Mouse (Mus musculus): Measurements from ENCODE around the gene Mrc1. TPM values are rescaled to one million over a fixed set of nuclear protein-coding genes. Genes with fewer than 3 reads are reported as not detected.

Mrc1 gene
- polyA plus RNA-seq, 1 experiment = 0.43 TPM

GRCm38 (mm10) chr2:14204308-14204707, 24.9 kb upstream of the Mrc1 start:
- DNase-seq = no peak
- TF ChIP-seq CTCF (IDR thresholded peaks at IDR 0.05; ENCODE audit: borderline replicate concordance, insufficient read depth, low read depth, low read length) (no peak), POLR2A (IDR thresholded peaks at IDR 0.05; ENCODE audit: borderline replicate concordance, insufficient read depth, low read length) (no peak)
- no peak overlapping the region for H3K4me3 ChIP-seq (replicated peaks; ENCODE audit: insufficient read depth, low read depth, low read length)
- WGBS = 92% methylated on average over 1 of the region's 1 CpGs
- peaks cover 10% of the 10 kb centered on the region for H3K4me1 ChIP-seq (ENCODE audit: control insufficient read depth, insufficient read depth, low read length)
- H3K27ac ChIP-seq (ENCODE audit: insufficient read depth, low read length) = no peak overlapping the region
- no peaks in the 10 kb centered on the region for H3K27me3 ChIP-seq (ENCODE audit: control insufficient read depth, insufficient read depth, low read length)

GRCm38 (mm10) chr2:14206798-14207197, 22.4 kb upstream of the Mrc1 start:
- DNase-seq = no peak
- TF ChIP-seq CTCF (IDR thresholded peaks at IDR 0.05; ENCODE audit: borderline replicate concordance, insufficient read depth, low read depth, low read length) = no peak
- TF ChIP-seq POLR2A (IDR thresholded peaks at IDR 0.05; ENCODE audit: borderline replicate concordance, insufficient read depth, low read length) = no peak
- H3K4me3 ChIP-seq (replicated peaks; ENCODE audit: insufficient read depth, low read depth, low read length) = no peak overlapping the region

GRCm38 (mm10) chr2:14210731-14211130, 18.5 kb upstream of the Mrc1 start:
- Histone ChIP-seq H3K4me1 (ENCODE audit: control insufficient read depth, insufficient read depth, low read length) (no peaks in the 10 kb centered on the region), H3K4me3 (replicated peaks; ENCODE audit: insufficient read depth, low read depth, low read length) (no peak overlapping the region), H3K27me3 (ENCODE audit: control insufficient read depth, insufficient read depth, low read length) (no peaks in the 10 kb centered on the region), H3K27ac (ENCODE audit: insufficient read depth, low read length) (no peak overlapping the region)
- no peak for TF ChIP-seq CTCF (IDR thresholded peaks at IDR 0.05; ENCODE audit: borderline replicate concordance, insufficient read depth, low read depth, low read length)
- no peak for TF ChIP-seq POLR2A (IDR thresholded peaks at IDR 0.05; ENCODE audit: borderline replicate concordance, insufficient read depth, low read length)
- DNase-seq = no peak
- WGBS = 95% methylated on average over 1 of the region's 1 CpGs

More at GRCm38 (mm10) chr2:14206798-14207197, 22.4 kb upstream of the Mrc1 start:
- Histone ChIP-seq H3K27me3 (ENCODE audit: control insufficient read depth, insufficient read depth, low read length) (no peaks in the 10 kb centered on the region), H3K27ac (ENCODE audit: insufficient read depth, low read length) (no peak overlapping the region), H3K4me1 (ENCODE audit: control insufficient read depth, insufficient read depth, low read length) (no peaks in the 10 kb centered on the region)
- WGBS = 72% methylated on average over 4 of the region's 4 CpGs

- no peak for TF ChIP-seq CTCF (IDR thresholded peaks at IDR 0.05; ENCODE audit: borderline replicate concordance, insufficient read depth, low read depth, low read length)
- no peak for TF ChIP-seq POLR2A (IDR thresholded peaks at IDR 0.05; ENCODE audit: borderline replicate concordance, insufficient read depth, low read length)
- Histone ChIP-seq H3K27me3 (ENCODE audit: control insufficient read depth, insufficient read depth, low read length) (no peaks in the 10 kb centered on the region), H3K4me1 (ENCODE audit: control insufficient read depth, insufficient read depth, low read length) (no peaks in the 10 kb centered on the region), H3K27ac (ENCODE audit: insufficient read depth, low read length) (no peak overlapping the region), H3K4me3 (replicated peaks; ENCODE audit: insufficient read depth, low read depth, low read length) (no peak overlapping the region)
- DNase-seq = no peak
Measured at GRCm38 (mm10) chr2:14211606-14212005, 17.6 kb upstream of the Mrc1 start.

GRCm38 (mm10) chr2:14214764-14215163, 14.4 kb upstream of the Mrc1 start:
- Histone ChIP-seq H3K27me3 (ENCODE audit: control insufficient read depth, insufficient read depth, low read length) (no peaks in the 10 kb centered on the region), H3K4me1 (ENCODE audit: control insufficient read depth, insufficient read depth, low read length) (no peaks in the 10 kb centered on the region), H3K4me3 (replicated peaks; ENCODE audit: insufficient read depth, low read depth, low read length) (no peak overlapping the region), H3K27ac (ENCODE audit: insufficient read depth, low read length) (no peak overlapping the region)
- DNase-seq = no peak
- 37% methylated on average over 3 of the region's 3 CpGs for WGBS
- no peak for TF ChIP-seq POLR2A (IDR thresholded peaks at IDR 0.05; ENCODE audit: borderline replicate concordance, insufficient read depth, low read length)
- TF ChIP-seq CTCF (IDR thresholded peaks at IDR 0.05; ENCODE audit: borderline replicate concordance, insufficient read depth, low read depth, low read length) = no peak

GRCm38 (mm10) chr2:14216653-14217052, 12.5 kb upstream of the Mrc1 start:
- no peak for TF ChIP-seq CTCF (IDR thresholded peaks at IDR 0.05; ENCODE audit: borderline replicate concordance, insufficient read depth, low read depth, low read length)
- TF ChIP-seq POLR2A (IDR thresholded peaks at IDR 0.05; ENCODE audit: borderline replicate concordance, insufficient read depth, low read length) = no peak
- DNase-seq = no peak
- 91% methylated on average over 3 of the region's 3 CpGs for WGBS

GRCm38 (mm10) chr2:14218126-14218525, 11.1 kb upstream of the Mrc1 start:
- no peak for TF ChIP-seq POLR2A (IDR thresholded peaks at IDR 0.05; ENCODE audit: borderline replicate concordance, insufficient read depth, low read length)
- TF ChIP-seq CTCF (IDR thresholded peaks at IDR 0.05; ENCODE audit: borderline replicate concordance, insufficient read depth, low read depth, low read length) = no peak
- no peak overlapping the region for H3K27ac ChIP-seq (ENCODE audit: insufficient read depth, low read length)
- H3K27me3 ChIP-seq (ENCODE audit: control insufficient read depth, insufficient read depth, low read length) = no peaks in the 10 kb centered on the region
- no peaks in the 10 kb centered on the region for H3K4me1 ChIP-seq (ENCODE audit: control insufficient read depth, insufficient read depth, low read length)
- no peak overlapping the region for H3K4me3 ChIP-seq (replicated peaks; ENCODE audit: insufficient read depth, low read depth, low read length)
- no peak for DNase-seq
- 89% methylated on average over 6 of the region's 6 CpGs for WGBS

More at GRCm38 (mm10) chr2:14216653-14217052, 12.5 kb upstream of the Mrc1 start:
- Histone ChIP-seq H3K4me1 (ENCODE audit: control insufficient read depth, insufficient read depth, low read length) (no peaks in the 10 kb centered on the region), H3K27me3 (ENCODE audit: control insufficient read depth, insufficient read depth, low read length) (no peaks in the 10 kb centered on the region), H3K4me3 (replicated peaks; ENCODE audit: insufficient read depth, low read depth, low read length) (no peak overlapping the region), H3K27ac (ENCODE audit: insufficient read depth, low read length) (no peak overlapping the region)

GRCm38 (mm10) chr2:14224387-14224786, 4.8 kb upstream of the Mrc1 start:
- Histone ChIP-seq H3K27ac (ENCODE audit: insufficient read depth, low read length) (no peak overlapping the region), H3K4me1 (ENCODE audit: control insufficient read depth, insufficient read depth, low read length) (no peaks in the 10 kb centered on the region), H3K4me3 (replicated peaks; ENCODE audit: insufficient read depth, low read depth, low read length) (no peak overlapping the region), H3K27me3 (ENCODE audit: control insufficient read depth, insufficient read depth, low read length) (no peaks in the 10 kb centered on the region)
- no peak for DNase-seq
- no peak for TF ChIP-seq CTCF (IDR thresholded peaks at IDR 0.05; ENCODE audit: borderline replicate concordance, insufficient read depth, low read depth, low read length)
- no peak for TF ChIP-seq POLR2A (IDR thresholded peaks at IDR 0.05; ENCODE audit: borderline replicate concordance, insufficient read depth, low read length)
- 84% methylated on average over 3 of the region's 4 CpGs for WGBS

Measured in cerebellum, adult 2 months (tissue).